Mouse (Mus musculus) left cerebral cortex, adult 9 months (tissue): ENCODE data around the gene Tm4sf1.

Experiments used
- DNase-seq, 2 experiments: peaks; one replicate each; pipeline ENCODE4 v3.0.0; 2022; ENCODE audit warnings: low spot score in 2 of 2

Gene Tm4sf1

GRCm38 (mm10) chr3:57301921-57302539, at the start of gene Tm4sf1:
Gene Tm4sf1 (minus strand): TSS chr3:57301988.
- no peak for DNase-seq

- no peak for DNase-seq
Observed at GRCm38 (mm10) chr3:57344811-57345210, 43.0 kb upstream of the Tm4sf1 start.

DNA sequence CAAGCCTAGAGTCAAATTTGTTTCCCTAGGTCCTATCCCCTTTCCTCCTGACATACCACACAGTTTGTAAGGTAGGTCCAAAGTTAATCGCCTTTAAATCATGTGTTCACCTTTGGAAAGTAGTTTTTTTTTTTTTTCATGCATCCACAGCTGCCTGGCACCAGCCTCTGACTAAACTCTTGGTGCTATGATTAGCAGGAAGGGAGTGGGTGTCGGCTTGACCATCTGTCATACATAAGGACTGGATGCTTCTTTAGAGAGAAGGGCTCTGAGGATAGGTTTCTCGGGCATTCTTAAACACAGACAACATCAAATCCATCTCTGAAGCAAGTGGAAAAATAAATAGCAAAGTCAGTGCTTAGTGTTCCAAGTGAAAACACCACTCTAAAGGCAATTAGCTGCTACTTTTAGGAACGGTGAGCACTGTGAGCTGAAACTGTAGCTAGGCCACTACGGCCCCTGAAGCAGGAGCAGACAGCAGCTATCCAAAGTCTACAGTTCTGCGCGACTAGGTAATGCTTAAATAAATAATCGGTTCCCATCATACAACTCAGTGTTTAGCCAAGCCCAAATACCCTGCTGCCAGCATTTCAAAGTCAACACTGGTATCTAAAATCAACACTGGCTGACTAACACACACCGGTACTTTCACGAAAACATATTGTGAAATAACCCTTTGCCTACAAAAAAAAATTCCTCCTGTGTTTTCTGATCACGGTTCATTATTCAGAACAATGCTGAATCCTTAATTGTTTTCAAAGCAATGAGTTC, 42.2 kb upstream of the Tm4sf1 start:
- peak; percentile 7 to 63 for DNase-seq

- no peak for DNase-seq
Observed at GRCm38 (mm10) chr3:57342976-57343375, 41.2 kb upstream of the Tm4sf1 start.

GRCm38 (mm10) chr3:57341321-57341720, 39.5 kb upstream of the Tm4sf1 start:
- no peak for DNase-seq

- DNase-seq = no peak
Observed at GRCm38 (mm10) chr3:57335080-57335815, 33.5 kb upstream of the Tm4sf1 start.

- DNase-seq = no peak
Observed at GRCm38 (mm10) chr3:57327941-57328340, 26.2 kb upstream of the Tm4sf1 start.

- DNase-seq = no peak
Observed at GRCm38 (mm10) chr3:57307076-57307475, 5.3 kb upstream of the Tm4sf1 start.

GRCm38 (mm10) chr3:57305564-57305963, 3.8 kb upstream of the Tm4sf1 start:
- no peak for DNase-seq

DNA sequence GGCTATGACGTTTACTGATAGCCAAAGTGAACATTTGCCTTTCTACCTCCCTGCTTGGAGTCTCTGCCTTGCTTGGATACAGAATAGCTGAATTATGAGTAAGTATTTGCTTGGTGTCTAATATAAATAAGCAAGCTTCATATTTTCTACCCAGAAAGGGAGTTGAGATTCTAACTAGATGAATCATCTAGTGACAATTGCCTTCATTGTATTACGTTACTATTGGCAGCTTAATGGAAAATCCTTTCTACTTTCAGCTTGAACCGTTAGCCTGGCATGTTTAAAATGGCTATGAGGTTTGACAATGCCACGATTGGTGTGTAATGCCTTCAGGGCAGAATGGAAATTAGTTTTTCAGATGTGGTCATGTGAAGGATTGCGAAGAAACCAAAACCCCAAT, 2.7 kb upstream of the Tm4sf1 start:
- no peak for DNase-seq

DNA sequence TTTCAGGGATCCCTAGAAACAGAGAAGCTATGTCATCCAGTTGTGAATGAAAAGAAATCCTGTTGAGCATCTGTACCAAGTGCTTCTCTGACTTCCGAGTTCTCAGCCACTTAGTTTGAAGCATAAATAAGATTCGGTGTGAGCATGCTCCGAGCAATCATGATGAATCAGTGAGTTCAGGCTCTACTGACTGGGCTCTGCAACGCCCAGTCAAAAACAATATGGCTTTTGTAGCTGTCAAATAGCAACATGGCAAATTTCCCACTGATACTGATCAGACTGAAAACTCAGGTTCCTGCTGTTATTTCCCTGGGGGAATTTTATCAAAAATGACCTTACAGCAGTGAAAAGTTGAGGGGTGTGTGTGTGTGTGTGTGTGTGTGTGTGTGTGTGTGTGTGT, 2.3 kb upstream of the Tm4sf1 start:
- no peak for DNase-seq

- DNase-seq = no peak
Observed at GRCm38 (mm10) chr3:57303486-57303885, 1.7 kb upstream of the Tm4sf1 start.

- no peak for DNase-seq
Observed at GRCm38 (mm10) chr3:57302886-57303285, 1.1 kb upstream of the Tm4sf1 start.

GRCm38 (mm10) chr3:57301366-57301765, 422 bp downstream of the Tm4sf1 start:
- no peak for DNase-seq

DNA sequence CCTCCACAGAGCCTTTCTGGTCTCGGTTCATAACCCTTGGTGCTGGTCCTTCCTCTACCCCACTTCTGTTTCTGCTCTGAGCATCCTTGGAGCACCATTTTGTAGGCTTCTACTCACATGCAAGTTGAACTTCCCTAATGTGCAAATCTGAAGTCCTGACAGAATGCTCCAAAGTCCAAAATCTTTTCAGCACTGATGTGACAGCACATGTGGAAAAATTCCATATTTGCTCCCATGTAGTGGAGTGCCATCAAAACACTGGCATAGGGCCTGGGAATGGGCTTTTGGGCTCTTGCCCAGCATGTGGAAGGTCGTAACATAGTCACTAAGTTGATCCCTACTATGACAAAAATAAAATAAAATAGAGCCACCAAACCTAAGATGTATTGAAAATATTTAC, 3.8 kb downstream of the Tm4sf1 start:
- no peak for DNase-seq

DNA sequence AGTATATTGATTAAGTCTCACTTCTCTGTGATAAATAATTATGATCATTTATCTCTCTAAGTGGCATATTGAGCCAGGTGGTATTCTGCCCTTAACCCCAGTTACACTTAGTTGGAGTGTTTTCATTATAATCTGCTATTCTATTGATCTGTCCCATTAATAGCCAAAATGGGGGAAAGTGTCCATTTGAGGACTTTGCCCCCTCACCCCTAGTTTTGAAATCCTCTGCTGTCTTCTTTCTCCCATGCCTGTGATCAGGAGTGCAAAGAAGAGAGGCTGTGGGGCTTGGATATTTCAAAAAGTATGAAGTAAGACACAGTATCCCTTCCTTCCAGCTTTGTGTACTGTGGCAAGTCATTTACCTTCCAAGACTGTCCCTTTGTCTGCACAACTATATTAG, 5.2 kb downstream of the Tm4sf1 start:
- no peak for DNase-seq

- no peak for DNase-seq
Observed at GRCm38 (mm10) chr3:57295631-57296030, 6.2 kb downstream of the Tm4sf1 start.

GRCm38 (mm10) chr3:57294742-57295525, 6.9 kb downstream of the Tm4sf1 start:
- DNase-seq = peak in 1 of 2 experiments; percentile 16

DNA sequence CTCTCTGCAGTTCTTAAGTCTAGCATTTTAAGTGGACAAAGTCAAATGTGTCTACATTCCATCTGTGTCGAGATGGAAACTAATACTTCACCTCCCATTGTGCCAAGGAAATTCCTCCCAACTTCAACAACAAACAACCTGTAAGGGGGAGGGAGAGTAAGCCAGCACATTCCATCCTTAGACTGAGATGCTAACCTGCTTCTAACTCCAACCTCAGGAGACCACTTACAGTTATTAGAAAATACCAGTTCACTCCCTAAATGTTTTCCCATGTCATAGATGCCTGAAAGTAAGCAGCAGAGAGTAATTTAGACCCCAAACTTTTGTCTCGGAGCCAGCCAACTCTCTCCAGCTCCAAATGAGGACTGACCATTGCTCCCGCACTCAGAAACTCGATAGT, 7.9 kb downstream of the Tm4sf1 start:
- no peak for DNase-seq

DNA sequence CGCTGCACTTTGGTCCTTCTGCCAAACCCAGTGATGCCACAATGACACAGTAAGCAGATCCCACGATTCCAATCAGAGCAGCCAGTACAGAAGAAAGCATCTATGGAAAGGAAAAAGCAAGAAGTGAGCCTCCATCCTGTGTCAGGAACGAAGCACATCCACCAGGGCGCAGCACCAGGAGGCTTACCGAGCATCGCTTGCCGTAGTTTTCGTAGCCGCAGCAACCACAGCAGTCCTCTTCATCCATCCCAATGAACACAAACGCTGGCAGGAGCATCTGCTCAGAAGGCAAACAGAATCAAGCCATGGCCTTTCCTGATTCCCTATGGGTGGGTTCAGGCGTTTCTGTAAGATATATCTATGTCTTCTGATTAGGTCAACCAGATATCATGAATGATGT, 9.0 kb downstream of the Tm4sf1 start:
- DNase-seq = no peak

DNA sequence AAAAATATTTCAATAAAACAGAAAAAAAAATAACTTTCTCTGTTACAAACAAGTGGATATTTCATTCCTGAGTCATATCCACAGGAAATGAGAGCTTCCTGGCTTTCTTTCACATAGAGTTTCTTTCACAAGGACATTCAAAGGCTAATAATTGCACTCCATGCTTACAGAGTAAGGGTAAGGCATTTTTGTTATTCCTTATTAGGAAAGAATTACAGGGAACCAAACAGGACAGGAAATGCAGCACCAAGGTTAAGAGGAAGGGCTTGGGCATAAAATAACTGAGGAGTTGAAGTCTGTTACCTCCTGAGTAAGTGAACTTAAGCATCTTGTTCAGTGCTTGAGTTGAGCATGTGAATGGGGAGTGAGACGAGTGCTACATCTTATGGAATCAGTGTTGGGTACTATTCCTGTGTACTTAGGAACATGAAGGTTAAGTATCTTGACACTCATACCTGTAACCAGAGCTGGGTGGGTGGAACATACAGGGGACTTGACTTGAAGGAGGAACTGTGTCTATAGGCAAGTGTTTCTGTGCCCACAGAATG, 12.8 kb downstream of the Tm4sf1 start:
- no peak for DNase-seq
